Mouse (Mus musculus): Measurements from ENCODE around the gene Igsf9. TPM values are rescaled to one million over a fixed set of nuclear protein-coding genes. Genes with fewer than 3 reads are reported as not detected.

Igsf9 gene
- total and polyA plus RNA-seq, 3 experiments, result 0.12 to 0.38 TPM; not detected in 1

GRCm38 (mm10) chr1:172512962-172513361 is 31.4 kb downstream of the Igsf9 start (continued):
- TF ChIP-seq MEF2A (IDR thresholded peaks at IDR 0.05; ENCODE audit: extremely low read depth, insufficient replicate concordance, low read depth, low read length, poor library complexity, severe bottlenecking), result no peak

- peak overlapping the region; percentile 45 to 57 for H3K4me3 ChIP-seq (ENCODE audit: control insufficient read depth in 1 of 2, insufficient read depth in 1 of 2, low read depth in 2 of 2, low read length in 2 of 2)
- peaks cover 0 to 14% of the 10 kb centered on the region in 2 experiments; a peak in 2 of 4 replicates for H3K36me3 ChIP-seq (ENCODE audit: control insufficient read depth in 1 of 2, insufficient read depth in 2 of 2, low read length in 2 of 2)
- DNase-seq (ENCODE audit: low read depth, low spot score), result peak; percentile 94
- H3K9me3 ChIP-seq (replicated peaks; ENCODE audit: insufficient read depth, low read length), result no peaks in the 10 kb centered on the region
- no peaks in the 10 kb centered on the region for H3K27me3 ChIP-seq (ENCODE audit: control insufficient read depth in 1 of 2, insufficient read depth in 2 of 2, low read length in 2 of 2)
- no peaks in the 10 kb centered on the region; the same call in 1 of the 2 replicates for H3K79me2 ChIP-seq (ENCODE audit: control insufficient read depth, insufficient read depth, low read length, poor library complexity)
- peak overlapping the region; percentile 89 for H3K27ac ChIP-seq (ENCODE audit: control insufficient read depth, low read depth, low read length)
- H3K4me1 ChIP-seq (ENCODE audit: control insufficient read depth in 1 of 2, insufficient read depth in 2 of 2, low read length in 2 of 2), result peaks cover 8 to 29% of the 10 kb centered on the region in 2 experiments
- TF ChIP-seq ZNF384 (IDR thresholded peaks at IDR 0.05; ENCODE audit: low read depth, low read length), result no peak
- TF ChIP-seq TCF12 (IDR thresholded peaks at IDR 0.05; ENCODE audit: low read depth, low read length), result peak; percentile 79
- no peak for TF ChIP-seq ZKSCAN1 (IDR thresholded peaks at IDR 0.05; ENCODE audit: low read depth, low read length)
- TF ChIP-seq MYB (IDR thresholded peaks at IDR 0.05; ENCODE audit: low read depth, low read length), result no peak; the same call in 1 of the 2 replicates
- TF ChIP-seq MAZ (IDR thresholded peaks at IDR 0.05; ENCODE audit: low read depth, low read length), result 0 out of 2 replicates have a peak, but pooled peaks have one; percentile 71
- TF ChIP-seq TAL1 (IDR thresholded peaks at IDR 0.05; ENCODE audit: low read length), result peak; percentile 63
- 0 out of 2 replicates have a peak, but pooled peaks have one; percentile 11 for TF ChIP-seq TBP (IDR thresholded peaks at IDR 0.05; ENCODE audit: low read depth, low read length)
- peak; percentile 80; the same call in 1 of the 2 replicates for TF ChIP-seq ELF1 (IDR thresholded peaks at IDR 0.05; ENCODE audit: low read depth, low read length)
- TF ChIP-seq CHD2 (IDR thresholded peaks at IDR 0.05; ENCODE audit: low read length), result no peak
- peak; percentile 43; the same call in 1 of the 2 replicates for TF ChIP-seq BHLHE40 (IDR thresholded peaks at IDR 0.05; ENCODE audit: borderline replicate concordance, low read depth, low read length)
- peak; percentile 61; the same call in 1 of the 2 replicates for TF ChIP-seq HCFC1 (IDR thresholded peaks at IDR 0.05; ENCODE audit: low read depth, low read length)
- no peak for TF ChIP-seq SMC3 (IDR thresholded peaks at IDR 0.05; ENCODE audit: low read depth, low read length)
- TF ChIP-seq GATA1 (IDR thresholded peaks at IDR 0.05; ENCODE audit: low read depth, low read length), result peak; percentile 80
- peak in 1 of 2 experiments; percentile 65; a peak in 2 of 4 replicates for TF ChIP-seq POLR2A (IDR thresholded peaks at IDR 0.05; ENCODE audit: control insufficient read depth in 1 of 2, insufficient read depth in 1 of 2, low read depth in 1 of 2, low read length in 2 of 2, poor library complexity in 1 of 2)
- TF ChIP-seq MYC (IDR thresholded peaks at IDR 0.05; ENCODE audit: low read depth, low read length), result 0 out of 2 replicates have a peak, but pooled peaks have one; percentile 33
- no peak for TF ChIP-seq MEF2A (IDR thresholded peaks at IDR 0.05; ENCODE audit: extremely low read depth, insufficient replicate concordance, low read depth, low read length, poor library complexity, severe bottlenecking)
- TF ChIP-seq SIN3A (IDR thresholded peaks at IDR 0.05; ENCODE audit: low read length), result peak; percentile 81
- TF ChIP-seq ZMIZ1 (IDR thresholded peaks at IDR 0.05; ENCODE audit: low read depth, low read length), result 0 out of 2 replicates have a peak, but pooled peaks have one; percentile 38
- peak; percentile 83 for TF ChIP-seq ETS1 (IDR thresholded peaks at IDR 0.05; ENCODE audit: low read depth, low read length)
- TF ChIP-seq USF1 (IDR thresholded peaks at IDR 0.05; ENCODE audit: low read depth, low read length), result no peak
- TF ChIP-seq NRF1 (IDR thresholded peaks at IDR 0.05; ENCODE audit: insufficient read depth, low read depth, low read length, poor library complexity, severe bottlenecking), result no peak
- TF ChIP-seq EP300 (IDR thresholded peaks at IDR 0.05; ENCODE audit: low read depth in 1 of 2, low read length in 2 of 2), result peak; percentile 68 to 89
- peak overlapping the region; percentile 75 for H3K9ac ChIP-seq (ENCODE audit: control insufficient read depth, low read depth, low read length, poor library complexity, severe bottlenecking)
These were observed 32.1 kb downstream of the Igsf9 start for GRCm38 (mm10) chr1:172513525-172514212.
